Mouse (Mus musculus) telencephalon, adult 2 months (tissue): ENCODE results near the gene Fkbp9.

Source experiments
- DNase-seq: peaks from one replicate; pipeline ENCODE4 v3.0.0-alpha.2; 2011; ENCODE audit warnings: low read depth, low spot score

The Fkbp9 gene

DNA sequence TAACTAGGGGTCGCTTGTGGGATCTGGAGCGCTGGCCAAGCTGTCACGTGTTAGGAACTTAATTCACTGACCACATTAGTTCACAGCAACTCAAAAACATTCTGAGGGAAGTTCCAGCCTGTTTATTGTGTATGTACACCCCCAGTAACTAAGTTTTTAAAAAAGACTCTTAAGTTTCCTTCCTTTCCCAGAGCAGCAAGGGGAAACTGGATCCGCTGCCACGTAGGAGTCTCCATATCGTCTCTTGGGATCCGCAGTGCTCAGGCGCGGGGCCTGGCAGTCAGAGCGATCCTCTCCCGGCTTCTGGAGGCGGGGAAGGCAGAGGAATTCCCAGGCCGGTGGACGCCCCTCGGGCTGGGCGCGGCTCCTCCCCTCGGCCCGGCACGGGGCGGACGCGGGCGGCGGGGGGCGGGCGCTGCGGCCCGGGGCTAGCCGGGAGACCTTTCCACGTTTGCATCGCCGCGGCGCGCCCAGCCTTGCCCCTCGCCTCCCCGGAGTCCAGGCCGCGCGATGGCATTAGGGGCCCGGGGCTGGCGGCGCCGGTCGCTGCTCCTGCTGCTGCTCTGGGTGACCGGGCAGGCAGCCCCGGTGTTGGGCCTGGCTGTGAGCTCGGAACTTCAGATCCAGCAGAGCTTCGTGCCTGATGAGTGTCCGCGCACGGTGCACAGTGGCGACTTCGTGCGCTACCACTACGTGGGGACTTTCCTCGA, at the start of gene Fkbp9:
Gene Fkbp9, plus strand, starts transcription at position 363 of the 710 bp plus-strand sequence.
- DNase-seq, result no peak

DNA sequence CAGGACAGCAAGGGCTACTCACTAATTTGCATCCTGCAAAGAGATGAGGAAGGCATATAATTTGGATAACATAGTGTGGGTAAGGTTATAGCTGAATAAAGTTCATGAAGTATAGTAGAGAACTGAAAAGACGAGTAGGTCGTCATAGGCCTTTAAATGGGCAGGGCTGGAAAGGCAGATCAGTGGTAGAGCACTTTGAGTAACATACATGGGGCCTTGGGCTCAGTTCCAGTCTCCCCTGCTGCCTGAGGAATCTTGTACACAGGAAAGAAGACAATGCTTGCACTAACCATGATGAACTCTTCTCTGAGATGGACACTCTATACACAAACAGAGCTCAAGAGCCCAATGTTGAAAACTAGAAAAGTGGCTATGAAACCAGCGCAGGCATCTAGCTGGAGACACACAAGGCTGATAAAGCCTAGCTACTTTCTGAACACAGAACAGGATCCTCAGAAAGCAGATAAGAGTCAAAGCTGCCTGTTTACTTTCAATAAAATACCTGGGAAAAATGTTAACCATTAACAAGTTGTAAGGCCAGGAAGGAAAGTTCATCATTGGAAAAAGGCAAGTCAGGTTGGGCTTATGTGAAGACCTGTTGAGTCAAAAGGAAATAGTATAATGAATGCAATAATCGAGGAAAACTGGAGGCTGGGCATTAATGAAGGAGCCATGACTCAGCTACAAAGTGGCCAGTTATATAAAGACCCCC, 48.1 kb upstream of the Fkbp9 start:
- no peak for DNase-seq

DNA sequence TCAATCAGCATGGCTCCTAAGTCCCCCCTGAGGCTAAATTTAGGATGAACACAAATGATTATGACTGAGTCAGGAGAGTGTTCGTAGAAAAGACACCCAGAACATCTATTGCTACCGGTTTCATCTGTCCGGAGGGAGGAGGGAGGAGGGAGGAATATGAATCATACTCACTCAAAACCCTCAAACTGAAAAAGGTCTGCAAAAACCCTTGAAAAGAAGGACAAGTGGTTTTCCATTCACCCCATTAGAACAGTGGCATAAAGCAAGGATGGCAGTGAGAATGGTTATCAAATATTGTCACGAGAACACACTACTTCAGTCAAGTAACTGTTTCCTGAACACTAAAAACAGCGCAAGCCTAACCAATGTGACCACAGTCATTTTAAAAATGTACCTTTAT, 46.8 kb upstream of the Fkbp9 start:
- DNase-seq, result no peak

DNA sequence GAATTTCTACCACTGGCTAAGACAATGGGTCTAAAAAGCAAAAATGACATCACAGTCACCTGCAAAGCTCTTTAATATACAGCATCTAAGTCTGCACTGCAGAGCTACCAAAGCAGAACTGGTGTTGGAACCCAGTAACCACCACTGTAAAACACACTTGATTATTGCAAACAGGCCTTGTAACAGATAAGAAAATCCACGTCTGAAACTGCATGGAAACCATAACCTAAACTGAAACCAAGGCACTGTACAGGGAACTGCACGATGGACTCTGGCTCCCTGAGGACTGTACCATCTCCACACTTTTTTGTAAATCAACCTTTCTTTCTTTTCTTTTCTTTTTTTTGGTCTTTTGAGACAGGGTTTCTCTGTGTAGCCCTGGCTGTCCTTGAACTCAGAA, 44.2 kb upstream of the Fkbp9 start:
- no peak for DNase-seq

DNA sequence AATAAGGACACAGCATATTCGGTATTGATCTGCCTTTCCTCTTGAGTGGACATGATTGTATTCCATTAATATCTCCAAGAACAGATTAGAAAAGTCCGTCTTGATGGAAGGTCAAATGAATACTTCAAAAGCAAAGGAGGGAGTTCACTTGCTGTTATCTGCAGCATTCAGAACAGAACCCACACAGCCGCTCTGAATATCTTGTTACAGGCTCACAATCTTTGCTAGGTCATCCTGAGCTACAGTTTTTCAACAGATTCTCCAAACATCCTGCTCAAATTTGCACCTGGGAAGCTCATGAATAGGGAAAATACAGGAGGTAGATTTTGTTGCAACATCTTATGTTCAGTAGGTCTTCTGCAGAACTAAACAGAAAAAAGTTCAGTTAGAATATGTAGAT, 42.5 kb upstream of the Fkbp9 start:
- no peak for DNase-seq

DNA sequence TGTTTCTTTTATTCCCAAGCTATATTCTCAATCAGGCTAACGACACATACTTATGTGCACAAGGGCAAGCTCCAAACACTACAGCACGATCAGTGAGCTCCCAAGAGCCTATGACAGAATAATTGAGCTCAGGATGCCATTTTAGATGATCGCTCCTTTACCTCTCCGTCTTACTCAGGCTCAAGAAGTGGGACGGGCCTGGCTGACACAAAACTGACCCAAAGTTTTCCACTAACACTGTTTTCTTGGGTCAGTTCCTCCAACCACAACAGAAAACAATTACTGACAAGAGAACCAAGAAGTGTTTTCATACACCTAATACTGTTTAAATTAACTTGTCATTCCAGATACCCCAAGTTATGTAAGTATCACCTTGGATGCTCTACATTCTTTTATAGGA, 37.0 kb upstream of the Fkbp9 start:
- DNase-seq, result no peak

DNA sequence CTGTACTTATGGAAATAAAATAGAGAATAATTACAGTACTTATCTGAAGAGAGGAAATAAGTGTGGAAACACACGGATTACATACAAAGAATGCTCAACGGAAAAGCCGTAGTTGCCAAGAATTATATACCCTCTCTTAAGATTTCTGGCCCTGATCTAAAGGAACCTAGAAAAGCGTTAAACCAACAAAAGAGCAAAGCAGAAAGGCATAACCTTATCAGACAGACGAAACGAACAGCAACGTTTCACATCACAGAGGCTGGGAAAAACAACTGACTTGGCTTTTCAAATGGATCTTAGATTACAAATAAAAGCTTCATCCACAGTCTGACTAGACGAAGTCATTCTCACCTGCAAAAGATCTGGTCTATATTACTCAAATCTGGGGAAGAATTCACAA, 35.6 kb upstream of the Fkbp9 start:
- no peak for DNase-seq

DNA sequence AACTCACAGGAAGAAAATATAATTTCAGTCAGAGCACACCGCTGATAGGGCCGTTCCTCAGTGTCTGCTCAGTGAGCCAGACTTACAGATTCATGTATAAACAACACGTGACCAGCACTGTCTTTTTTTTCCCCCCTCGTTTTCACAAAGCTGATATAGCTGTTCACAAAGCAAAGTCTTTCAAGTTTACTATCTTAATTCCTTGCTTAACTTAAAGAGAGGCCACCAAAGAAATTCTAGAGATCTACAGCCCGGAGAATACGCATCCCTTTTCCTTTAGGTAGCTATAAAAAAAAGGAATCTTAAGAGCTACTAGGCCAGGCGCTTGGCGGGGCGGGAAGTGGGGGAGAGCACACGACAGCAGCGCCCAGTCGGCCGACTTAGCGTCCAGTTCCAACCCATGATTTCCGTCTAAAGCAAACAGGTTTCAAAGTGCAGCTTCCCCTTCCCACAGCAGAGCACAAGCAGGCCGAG, 35.2 kb upstream of the Fkbp9 start:
- peak; percentile 36 for DNase-seq

DNA sequence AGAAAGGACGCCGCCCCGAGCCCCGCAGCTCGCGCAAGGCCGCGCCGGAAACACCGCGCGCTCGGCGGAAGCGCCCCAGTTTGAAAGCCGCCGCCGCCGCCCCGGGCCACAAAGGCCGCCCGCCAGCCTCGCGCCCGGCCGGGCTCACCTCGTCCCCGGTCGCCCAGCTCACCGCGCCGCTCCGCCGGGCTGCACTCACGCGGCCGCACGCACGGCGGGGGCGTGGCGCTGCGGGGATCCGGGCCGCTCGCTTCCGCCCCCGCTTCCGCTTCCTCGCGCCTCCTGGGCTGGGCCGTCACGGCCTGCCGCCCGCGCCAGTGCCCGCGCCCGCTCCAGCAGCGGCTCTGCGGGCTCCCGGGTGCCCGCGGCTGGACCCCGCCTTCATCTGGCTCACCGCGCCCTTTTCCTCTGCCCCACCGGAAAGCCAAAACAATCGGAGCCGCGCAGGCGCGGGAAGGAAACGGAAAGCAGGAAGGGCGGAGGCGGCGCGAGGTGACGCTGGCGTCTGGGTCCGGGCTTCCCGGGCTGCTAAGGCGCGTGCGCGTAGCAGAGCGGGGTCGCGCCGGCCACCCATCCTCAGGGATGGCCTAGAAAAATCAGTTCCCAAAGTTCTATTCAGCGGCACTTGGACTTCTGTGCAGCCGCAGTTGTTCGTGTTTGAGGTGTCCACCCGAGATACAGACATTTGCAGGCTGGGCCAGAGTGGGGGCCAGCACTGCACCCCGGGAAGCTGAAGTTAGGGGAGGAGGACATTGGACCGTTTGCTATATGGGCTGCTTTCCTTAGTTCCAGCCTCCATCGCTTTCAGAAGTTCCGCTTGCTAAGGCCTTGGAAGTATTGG, 34.3 kb upstream of the Fkbp9 start, which contains the start of gene Kbtbd2:
Gene Kbtbd2, minus strand, starts transcription at position 503 of the 841 bp plus-strand sequence.
- DNase-seq, result peak; percentile 86

DNA sequence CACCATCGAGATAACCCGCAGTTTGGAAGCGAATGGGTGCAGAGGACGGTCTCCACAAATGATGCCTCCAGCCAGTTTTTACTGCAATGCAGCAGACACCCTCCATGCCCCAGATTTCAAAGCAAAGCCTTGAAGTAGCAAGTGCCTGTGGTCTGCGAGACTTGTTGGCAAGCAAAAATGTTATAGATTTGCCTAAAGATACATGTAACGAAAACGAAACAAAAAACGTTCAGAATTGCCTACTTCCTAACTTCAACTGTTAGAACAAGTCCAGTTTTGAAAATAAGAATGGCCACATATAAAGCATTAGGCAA, 33.8 kb upstream of the Fkbp9 start:
- DNase-seq, result peak; percentile 34

DNA sequence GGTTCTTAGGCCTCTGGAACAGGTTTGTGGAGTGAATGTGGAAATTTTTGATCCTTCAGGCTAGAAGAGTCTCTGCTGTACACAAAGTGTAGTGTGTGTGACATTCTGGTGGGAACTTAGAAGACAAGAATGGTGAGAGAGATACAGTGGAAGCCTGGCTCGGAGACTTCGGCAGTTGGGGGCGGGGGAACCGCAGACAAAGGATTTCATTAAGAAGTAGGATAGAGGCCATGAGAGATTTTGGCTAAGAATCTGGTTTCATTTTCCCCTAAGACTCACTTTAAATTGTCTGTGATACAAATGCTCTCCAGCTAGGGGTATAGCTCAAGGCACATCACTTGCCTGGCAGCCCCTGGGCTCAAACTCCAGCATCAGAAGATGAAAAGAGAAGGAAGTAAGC, 26.8 kb upstream of the Fkbp9 start:
- DNase-seq, result no peak

DNA sequence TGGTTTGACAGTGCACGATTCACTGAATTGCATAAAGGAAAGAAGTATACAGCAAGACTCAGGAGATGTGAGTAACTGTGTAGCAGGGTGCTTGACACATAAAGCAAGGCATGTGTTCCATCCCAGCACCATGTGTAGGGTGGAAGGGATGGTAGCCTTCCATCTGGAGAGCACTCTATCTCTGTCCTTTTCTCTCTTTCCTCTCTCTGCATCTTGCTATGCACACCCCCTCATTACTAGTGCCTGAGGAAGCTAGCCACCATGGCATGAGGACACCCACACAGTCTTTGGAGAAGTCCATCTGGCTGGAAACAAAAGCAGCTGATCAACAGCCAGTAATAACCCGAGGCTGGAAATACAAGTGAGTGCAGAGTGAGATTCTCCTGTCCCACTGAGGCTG, 25.7 kb upstream of the Fkbp9 start:
- peak; percentile 73 for DNase-seq

DNA sequence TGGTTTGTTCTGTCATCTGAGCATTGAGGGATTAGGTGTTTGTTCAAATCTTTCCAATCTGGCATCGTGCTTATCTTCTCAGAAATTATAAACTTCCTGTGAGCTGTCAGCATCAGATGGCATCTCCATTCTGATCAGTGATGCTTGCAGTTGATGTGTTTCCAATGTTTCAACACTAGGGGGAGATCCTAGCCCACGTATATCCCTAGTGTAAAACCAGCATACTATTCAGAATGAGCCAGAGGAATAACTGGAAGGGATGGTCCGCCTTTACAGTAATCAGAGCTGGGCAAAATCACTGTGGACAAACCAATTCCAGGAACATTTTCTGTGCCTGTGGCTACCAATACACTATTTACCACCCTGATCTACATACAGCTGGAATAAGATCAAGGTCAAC, 23.2 kb upstream of the Fkbp9 start:
- peak; percentile 50 for DNase-seq

DNA sequence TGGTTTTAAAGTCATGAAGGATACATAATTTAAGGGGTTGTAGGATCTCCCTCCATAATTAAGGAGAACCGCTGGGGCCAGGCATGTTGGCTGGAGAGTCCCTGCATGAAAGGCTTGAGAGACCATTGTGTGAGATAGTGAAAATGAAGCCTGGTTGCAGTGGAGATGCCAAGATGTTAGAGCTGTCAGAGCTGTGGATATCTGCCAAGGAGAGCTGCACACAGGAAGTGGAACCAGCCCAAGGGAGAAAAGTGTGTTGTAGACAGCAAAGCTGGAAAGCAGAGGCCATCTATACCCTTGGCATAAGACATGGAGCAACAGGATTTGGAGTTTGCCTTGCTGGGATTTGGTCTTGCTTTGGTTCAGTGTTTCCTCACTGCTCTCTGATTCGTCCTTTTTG, 18.5 kb upstream of the Fkbp9 start:
- DNase-seq, result no peak

DNA sequence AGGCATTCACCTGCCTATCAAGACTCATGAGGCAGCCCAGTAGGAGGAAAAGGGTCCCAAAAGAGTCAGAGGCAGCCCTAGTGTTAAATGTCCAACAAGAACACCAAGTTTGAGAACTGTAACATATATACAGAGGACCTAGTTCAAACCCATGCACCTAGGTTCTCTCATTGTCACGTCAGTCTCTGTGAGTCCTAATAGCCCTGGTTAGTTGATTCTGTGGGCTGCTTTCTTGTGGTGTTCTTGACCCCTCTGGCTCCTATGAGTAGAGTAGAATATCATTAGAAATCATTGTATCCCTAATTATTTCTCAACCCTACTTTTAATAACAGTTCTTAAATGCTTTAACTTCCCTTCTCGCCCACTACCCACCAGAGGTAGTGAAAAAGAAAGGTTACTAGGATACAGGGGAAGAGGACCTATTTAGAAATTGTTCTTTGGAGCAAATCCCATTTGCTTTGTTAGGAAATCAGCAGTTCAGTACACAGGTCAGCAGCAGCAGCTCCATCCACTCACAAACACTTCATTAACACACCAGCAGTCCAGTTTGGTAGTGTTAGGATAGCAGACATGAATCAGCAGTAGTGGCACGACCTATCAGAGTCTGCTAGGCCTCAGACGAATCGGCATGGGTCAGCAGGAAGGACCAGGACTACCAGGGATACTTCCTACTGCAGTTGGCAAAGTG, 13.3 kb upstream of the Fkbp9 start:
- DNase-seq, result no peak

DNA sequence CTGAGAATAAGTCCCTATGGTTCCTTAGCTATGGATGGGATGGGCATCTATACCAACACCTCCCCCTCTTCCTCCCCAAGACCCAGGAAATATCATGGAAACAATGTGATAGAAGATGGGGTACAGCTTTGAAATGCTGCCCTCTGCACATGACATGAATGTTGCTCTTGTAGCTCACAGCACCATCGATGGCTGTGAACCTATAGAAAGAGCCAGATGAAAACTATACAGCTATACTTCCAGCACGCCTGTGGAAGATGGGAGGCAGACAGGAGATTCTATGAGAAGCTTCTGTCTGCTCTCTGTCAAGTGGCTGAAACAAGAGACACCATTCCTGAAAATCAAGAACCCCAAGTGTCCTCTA, 12.8 kb upstream of the Fkbp9 start:
- no peak for DNase-seq

DNA sequence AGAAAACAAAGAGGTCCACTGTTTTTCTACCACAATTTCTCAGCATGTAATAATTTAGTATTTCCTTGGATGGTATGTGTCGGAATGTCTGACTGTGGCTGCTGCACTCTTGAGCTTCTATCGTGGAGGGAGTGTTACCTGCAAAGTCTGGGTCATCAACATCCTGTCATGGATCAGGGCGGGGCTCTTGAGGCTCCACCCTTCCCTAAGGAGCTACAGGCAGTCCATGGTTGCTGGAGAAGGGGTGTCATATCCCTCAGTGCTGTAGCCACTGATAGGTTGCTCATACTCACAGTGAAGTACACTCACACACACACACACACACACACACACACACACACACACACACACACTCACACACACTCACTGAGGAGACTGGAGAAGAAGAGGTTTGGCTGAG, 6.2 kb upstream of the Fkbp9 start:
- no peak for DNase-seq

DNA sequence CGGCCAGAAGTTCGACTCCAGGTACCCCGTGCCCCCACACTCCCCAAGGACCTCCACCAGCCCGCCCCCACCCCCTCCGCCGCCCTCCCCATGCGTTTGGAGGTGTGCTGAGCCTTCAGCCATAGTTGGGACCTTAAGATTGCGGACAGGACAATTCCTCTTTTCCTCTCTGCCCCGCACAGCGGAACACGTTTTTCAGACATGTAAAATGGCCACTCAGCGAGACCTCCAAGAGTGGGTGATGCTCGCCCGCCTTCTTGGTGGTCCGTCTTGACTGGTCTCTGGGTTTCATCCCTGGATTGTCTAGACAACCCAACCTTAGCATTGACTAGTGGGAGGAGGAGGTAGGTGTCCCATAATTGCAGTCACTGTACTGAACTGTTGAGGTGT, 543 bp downstream of the Fkbp9 start:
- DNase-seq, result no peak

DNA sequence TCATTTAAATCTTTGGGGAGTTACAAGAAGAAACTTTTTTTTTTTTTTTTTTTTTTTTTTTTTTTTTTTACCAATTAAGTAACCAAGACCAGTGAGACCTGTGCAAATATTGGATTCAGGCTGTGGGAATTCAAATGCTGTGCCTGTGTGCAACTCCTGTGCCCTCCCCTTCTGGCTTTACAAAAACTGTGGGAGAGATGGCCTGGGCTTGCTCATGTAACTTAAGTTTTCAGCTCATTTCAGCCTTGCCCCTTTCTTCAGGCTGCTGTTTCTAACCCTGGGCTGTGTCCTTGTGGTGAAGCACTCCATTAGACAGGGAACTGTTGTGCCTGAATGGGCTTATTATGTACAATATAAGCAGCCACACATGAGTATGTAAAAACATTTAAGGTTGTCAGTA, 971 bp downstream of the Fkbp9 start:
- DNase-seq, result no peak

DNA sequence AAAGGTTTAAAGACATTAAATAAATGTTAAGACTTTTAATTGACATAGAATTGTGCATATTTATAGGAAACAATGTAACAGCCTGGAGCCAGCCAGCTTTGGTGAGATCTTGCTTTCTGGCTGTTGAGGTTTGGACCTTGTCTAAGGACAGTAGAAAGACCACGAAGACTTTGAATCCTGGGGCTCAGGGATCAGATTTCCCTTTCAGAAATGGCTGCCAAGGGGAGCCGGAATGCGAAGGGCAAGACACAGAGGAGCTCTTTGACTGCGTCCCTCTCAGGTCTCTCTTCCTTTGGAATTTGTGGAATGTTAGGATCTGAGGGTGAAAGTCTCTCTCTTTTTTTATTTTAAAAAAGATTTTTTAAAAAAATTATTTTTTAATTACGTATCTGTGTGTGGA, 2.9 kb downstream of the Fkbp9 start:
- no peak for DNase-seq

DNA sequence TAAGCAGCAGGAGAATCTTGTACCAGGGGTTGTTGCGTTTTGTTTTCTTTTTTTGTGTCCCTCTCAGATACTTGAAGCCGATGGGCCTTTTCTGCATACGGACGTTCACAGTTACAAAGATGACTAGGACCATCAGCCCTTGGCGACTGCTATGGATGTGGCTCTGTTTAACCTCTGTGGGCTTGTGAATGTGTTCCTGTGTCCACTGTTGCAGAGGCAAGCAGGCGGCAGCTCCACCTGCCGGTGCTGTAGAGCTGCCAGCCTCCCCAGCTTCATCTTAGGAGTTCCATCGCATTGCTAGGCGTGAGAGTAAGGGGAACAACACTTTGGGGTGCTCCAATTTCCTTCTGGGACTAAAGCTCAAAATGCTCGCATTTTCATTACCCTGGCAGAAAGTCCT, 3.7 kb downstream of the Fkbp9 start:
- no peak for DNase-seq

DNA sequence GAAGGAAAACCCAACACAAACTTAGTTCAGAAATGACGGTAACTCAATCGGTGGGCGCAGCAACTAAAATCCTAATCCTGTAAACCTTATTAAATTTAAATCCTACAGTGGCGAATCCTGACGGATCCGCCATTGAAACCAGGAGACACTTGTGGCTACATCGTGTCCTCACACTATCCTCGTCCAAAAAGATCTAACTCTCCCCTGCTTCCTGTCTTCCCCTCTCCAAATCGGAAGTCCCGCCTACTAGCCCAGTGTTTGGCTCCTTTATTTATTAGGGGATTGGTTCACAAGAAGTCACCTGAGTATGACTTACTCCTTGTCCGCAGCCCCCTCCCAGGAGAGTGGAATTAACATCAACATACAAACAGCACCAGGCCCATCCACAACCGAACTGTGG, 5.3 kb downstream of the Fkbp9 start:
- DNase-seq, result no peak
